Mouse (Mus musculus): ENCODE measurements around the gene Gm28043. TPM values are rescaled to one million over a fixed set of nuclear protein-coding genes. Genes with fewer than 3 reads are reported as not detected.
"Not testable (repeated sequence)": the region's sequence is repeated elsewhere in the genome, so short reads cannot be mapped to it uniquely, and the experiment has no call there.

The Gm28043 gene
- total RNA-seq (2021) = 1 to 10 TPM; 1.0 to 1.3 TPM
- long read RNA-seq, experiment 1, partial matches to known transcripts = 0 of 1 reads
- long read RNA-seq, experiment 1, other reads (novel, unspliced or antisense) = 1 of 1 reads
- long read RNA-seq, experiment 2, partial matches to known transcripts = 0 of 2 reads
- long read RNA-seq, experiment 2, other reads (novel, unspliced or antisense) = 2 of 2 reads

DNA sequence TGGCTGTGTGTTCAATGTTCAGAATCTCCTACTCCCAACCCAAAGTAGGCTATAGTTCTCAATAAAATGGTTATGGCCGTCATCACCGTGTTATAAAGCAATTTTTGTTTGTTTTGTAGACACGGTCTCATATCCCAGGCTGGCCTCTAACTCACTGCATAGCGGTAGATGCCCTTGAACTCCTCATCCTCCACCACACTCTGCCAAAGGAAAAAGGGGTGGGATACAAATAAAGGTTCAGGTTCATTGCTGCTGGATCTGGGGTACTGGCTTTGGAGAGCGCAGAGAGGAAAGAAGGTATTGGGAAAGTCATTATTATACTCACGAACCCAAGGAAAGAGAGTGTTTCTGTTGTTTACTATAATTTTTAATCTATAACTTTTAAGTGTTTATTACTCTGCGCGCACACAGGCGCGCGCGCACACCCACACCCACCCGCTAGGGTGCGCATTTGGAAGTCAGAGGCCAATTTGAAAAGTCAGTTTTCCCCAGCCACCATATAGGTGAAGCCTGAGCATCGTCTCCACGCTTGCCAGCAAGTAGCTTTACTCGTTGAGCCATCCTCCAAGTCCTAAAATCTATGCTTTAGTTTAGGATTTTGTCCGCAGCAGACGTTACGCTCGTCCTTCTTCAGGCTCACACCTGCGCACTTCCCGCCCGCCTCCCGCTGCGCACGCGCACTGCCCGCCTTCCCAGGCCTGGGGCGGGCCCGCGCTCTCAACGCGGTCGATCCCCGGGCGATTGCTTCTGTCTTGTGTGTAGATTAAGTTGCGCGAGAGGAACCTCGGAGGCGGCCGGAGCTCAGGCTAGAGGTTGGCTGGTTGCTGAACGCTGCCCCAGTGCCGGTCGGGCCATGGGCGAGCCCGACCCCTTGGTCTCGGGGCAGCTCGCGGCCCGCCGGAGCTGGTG is at the start of gene Gm28043, which contains the start of gene Rnf8:
Gene Gm28043 (plus strand): TSS at position 762 of the 909 bp plus-strand sequence.
Gene Rnf8 (plus strand): TSS at position 676 of the 909 bp plus-strand sequence.
- intact Hi-C loops (cut with DNase I) = loop anchor here (2.0 kb wide), 1 partner anchor 46 kb away; the partner anchor contains the start of gene Cmtr1
- peak; percentile 96 to 97 for DNase-seq

DNA sequence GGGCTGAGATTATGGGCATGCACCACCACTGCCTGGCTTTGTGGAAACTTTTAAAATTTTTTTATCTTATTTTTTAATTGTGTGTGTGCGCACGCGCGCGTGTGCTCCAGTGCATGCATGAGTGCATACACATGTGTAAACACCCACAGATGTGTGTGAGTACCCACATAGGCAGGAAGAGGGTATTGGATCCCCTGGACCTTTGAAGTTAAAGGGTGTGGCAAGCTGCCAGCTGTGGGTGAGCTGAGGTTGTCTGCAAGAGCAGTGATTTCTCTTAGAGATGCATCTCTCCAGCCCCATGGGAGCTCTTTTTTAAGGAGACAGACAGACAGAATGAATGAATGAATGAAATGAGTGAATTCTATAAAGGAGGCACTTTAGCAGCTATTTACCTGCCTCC is 49.2 kb upstream of the Gm28043 start:
- DNase-seq = no peak
- intact Hi-C loops (cut with DNase I) = no loop called here

DNA sequence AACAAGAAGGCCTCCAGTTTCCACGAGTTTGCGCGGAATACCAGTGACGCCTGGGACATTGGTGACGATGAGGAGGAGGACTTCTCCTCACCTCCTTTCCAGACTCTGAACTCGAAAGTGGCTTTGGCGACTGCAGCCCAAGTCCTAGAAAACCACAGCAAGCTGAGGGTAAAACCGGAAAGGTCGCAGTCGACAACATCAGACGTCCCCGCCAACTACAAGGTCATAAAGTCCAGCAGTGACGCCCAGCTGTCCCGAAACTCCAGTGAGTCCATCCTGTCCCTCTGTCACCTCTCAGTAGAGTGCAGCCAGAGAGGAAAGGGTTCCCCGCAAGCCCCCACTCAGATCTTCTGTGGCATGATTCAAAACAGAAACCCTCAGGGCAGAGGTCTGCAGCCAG is 46.2 kb upstream of the Gm28043 start:
- DNase-seq = no peak
- intact Hi-C loops (cut with DNase I) = no loop called here

GRCm38 (mm10) chr17:29569831-29570230 is 44.8 kb upstream of the Gm28043 start:
- intact Hi-C loops (cut with DNase I) = no loop called here
- DNase-seq = no peak

- intact Hi-C loops (cut with DNase I) = no loop called here
- DNase-seq = no peak
Measured at GRCm38 (mm10) chr17:29579579-29580126, 35.0 kb upstream of the Gm28043 start.

DNA sequence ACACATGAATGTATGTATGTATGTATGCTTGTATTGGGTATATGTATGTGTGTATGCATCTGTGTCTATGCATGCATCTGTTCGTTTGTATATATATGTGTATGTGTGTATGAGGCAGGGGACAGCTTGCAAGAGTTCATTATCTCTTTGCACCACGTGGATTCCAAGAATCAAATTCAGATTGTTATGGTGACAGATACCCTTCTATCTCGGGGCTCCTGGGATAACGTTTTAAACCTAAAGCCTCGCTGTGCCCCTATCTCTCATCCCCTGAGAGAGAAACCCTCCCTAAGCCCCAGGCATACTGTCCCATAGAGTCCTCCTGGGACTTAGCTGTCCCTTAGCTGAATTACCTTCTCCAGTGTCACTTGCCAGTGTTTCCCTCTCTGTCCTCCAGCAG is 31.1 kb upstream of the Gm28043 start:
- no peak for DNase-seq
- intact Hi-C loops (cut with DNase I) = no loop called here

DNA sequence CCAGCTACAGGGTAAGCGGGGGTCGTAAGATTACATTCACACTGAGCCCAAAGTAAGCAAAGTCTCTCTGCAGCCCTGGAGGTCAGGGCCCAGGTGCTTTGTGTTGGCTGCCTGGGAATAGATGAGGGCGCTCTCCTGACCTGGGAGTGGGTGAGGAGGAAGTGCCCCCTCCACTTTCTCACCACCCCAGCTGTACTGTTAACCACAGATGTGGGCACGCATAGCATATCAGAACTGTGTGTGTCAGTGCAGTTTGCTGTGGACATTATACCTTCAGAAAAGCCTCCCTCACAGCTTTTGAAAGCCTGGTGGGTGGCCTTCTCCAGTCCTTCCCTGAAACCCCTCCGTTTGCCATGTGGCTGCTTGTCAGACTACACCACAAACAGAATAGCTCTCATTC is 30.4 kb upstream of the Gm28043 start:
- DNase-seq = no peak
- intact Hi-C loops (cut with DNase I) = no loop called here

DNA sequence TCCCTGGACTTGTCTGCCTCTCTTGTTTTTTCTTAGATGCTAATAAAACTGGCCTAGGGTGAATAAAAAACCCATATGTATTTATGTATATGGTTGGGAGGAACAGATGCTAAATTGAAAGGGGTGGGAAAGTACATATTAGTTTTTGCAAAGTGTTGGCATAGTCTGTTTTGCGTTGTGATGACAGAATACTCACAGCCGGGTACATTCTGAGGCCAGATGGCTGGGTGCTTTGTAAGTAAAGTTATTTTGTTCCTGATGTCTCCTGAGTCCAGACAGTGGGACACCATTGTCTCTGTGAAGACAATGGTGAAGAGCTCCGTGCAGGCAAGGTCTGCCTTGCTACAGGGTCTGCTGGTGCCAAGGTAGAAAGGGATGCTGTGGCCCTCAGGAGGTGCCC is 29.9 kb upstream of the Gm28043 start:
- DNase-seq = no peak
- intact Hi-C loops (cut with DNase I) = no loop called here

- intact Hi-C loops (cut with DNase I) = no loop called here
- DNase-seq = no peak
Measured at GRCm38 (mm10) chr17:29585446-29585845, 29.2 kb upstream of the Gm28043 start.

DNA sequence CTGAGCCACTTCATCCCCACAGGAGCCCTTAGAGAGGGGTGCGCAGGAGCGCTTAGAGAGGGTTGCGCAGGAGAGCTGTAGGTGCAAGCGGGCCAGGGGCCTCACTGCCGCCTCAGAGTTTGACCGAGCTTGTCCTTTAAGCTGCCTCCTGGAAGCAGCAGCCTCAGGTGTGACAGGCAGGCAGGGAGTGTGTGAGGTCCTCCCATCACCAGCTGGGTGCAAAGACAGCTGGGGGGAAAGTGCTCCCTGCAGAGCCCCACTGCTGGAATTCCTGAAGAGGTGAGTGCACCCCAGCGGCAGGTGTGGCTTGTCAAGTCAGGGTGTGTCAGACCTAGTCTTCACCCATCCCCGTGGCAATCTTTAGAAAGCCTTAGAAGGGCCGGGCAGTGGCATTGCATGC is 27.8 kb upstream of the Gm28043 start:
- no peak for DNase-seq
- intact Hi-C loops (cut with DNase I) = no loop called here

GRCm38 (mm10) chr17:29589221-29589898 is 25.3 kb upstream of the Gm28043 start:
- no peak for DNase-seq
- intact Hi-C loops (cut with DNase I) = no loop called here

DNA sequence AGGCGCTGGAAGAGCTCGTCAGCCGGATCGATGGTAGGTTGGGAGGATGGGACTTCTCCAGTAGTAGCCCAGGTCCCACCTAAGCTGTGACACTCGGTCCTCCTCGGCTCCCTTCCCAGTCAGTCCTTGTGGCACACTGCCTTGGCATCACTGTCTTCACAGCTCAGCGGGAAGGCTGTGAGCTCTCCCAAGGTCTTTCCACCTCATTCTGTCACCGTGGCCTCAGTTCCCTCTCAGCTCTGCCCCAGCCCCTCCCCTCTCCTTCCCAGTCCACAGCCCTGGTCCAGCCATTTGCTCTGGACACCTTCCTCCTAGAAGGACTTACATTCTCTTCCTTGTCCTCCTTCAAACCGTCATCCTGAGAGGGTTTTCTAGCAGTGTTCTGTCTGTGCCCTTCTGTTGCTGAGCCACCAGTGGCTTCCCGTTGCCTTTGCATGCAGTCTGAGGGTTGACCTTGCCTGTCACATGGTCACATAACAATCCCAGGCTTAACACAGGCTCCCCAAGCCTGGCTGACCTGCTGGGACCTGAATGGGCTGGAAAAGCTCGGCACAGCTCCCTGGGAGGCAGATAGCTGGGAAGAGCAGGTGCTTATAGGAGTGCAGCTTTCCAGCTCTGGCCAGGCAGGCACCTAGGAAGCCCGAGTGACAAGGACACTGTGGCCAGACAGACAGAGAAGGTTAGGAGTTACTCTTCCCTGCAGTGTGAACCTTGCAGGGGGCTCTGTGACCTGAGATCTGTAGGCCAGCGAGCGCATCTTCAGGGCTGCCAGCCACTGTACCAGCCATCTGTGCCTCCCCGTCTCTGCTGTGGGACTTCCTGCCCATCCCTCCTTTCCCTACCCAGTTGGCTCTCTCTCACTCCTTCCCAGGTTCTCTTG is 18.5 kb upstream of the Gm28043 start:
- intact Hi-C loops (cut with DNase I) = no loop called here
- DNase-seq = peak in 1 of 2 experiments; percentile 11

GRCm38 (mm10) chr17:29596771-29597132 is 17.9 kb upstream of the Gm28043 start:
- DNase-seq = no peak
- intact Hi-C loops (cut with DNase I) = no loop called here

DNA sequence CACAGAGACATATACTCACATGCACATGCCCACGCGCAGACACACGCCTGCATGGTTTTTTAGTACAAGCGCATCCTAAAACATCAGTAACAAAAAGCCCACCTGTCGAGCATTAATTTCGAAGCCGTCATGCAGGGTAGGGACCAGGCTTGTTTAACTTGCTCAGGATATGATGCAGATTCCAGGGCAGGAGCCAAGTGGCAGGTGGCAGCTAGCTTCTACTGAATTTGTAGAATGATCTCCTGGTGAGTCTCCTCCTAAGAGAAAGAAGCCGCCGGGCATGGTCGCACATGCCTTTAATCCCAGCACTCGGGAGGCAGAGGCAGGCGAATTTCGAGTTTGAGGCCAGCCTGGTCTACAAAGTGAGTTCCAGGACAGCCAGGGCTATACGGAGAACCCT is 15.6 kb upstream of the Gm28043 start:
- intact Hi-C loops (cut with DNase I) = no loop called here
- no peak for DNase-seq

DNA sequence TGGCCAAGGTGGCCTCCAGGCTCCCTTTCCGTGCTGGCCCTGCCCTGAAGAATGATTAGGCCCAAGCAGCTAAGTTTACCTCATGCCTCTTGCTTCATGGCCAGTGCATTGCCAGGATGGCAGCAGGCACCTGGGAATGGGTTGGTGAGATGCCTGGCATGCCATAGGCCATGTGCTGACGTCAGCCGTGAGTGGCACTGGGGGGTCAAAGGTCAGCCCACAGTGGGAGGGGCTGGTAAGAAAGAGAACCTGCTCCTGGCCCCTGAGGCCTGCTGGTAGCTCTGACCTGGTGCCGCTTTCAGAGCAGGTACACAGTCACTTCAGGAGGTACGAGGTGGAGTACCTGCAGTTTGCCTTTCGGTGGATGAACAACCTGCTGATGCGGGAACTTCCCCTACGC is 15.1 kb upstream of the Gm28043 start:
- intact Hi-C loops (cut with DNase I) = no loop called here

GRCm38 (mm10) chr17:29601391-29601790 is 13.3 kb upstream of the Gm28043 start:
- peak in 1 of 2 experiments; percentile 16 for DNase-seq
- intact Hi-C loops (cut with DNase I) = loop anchor here (10.0 kb wide), 1 partner anchor 173 kb away; no protein-coding TSS in a partner anchor

More for the DNA sequence above, 15.1 kb upstream of the Gm28043 start:
- DNase-seq = no peak

GRCm38 (mm10) chr17:29603283-29603682 is 11.4 kb upstream of the Gm28043 start:
- intact Hi-C loops (cut with DNase I) = loop anchor here (1.0 to 10.0 kb wide), 2 partner anchors 172 to 278 kb away; no protein-coding TSS in a partner anchor

DNA sequence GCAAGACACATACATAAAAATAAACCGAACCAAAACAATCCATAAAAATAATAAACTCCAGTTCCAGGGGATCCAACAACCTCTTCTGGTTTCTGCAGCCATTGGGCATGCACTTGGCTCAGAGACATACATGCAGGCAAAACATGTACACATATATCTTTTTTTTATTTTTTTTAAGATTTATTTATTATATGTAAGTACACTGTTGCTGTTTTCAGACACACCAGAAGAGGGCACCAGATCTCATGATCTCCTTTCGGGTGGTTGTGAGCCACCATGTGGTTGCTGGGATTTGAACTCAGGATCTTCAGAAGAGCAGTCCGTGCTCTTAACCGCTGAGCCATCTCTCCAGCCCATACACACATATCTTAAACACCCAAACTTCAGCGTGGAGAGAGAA is 1.2 kb upstream of the Gm28043 start:
- intact Hi-C loops (cut with DNase I); DNase-seq: not testable (repeated sequence)

More at GRCm38 (mm10) chr17:29603283-29603682, 11.4 kb upstream of the Gm28043 start:
- DNase-seq = peak; percentile 83 to 89

DNA sequence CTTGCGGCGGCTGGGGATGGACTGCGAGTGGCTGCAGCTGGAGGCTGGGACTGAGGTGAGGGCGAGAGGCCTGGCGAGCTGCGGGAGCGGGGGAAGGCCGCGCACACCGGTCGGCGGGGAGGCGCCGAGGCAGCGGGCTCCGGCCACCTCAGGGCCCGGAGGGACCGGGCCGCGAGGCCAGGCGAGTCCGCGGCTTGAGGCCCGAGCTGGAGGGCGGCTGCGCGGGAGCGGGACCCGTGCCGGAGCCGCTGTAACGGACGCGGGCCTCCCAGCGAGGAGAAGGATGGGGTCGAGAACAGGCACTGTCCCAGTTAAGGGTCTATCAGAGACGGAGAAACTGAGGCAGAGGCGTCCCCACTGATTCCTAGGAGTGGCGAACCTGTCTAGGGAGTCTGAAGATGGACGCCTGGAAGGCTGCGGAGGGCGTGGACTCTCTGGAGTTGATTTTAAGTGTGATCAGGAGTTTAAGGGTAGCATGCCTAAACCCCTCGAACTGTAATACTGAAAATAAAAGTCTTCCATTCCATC is 412 bp downstream of the Gm28043 start:
- intact Hi-C loops (cut with DNase I) = loop anchor here (2.0 kb wide), 1 partner anchor 46 kb away; the partner anchor contains the start of gene Cmtr1
- no peak for DNase-seq

All from heart, postnatal 14 days (tissue).